Mouse (Mus musculus): Measurements from ENCODE around the gene Marc2. TPM values are rescaled to one million over a fixed set of nuclear protein-coding genes. Genes with fewer than 3 reads are reported as not detected.

Marc2 gene
- polyA plus RNA-seq, 1 experiment from 2014 or later: 197 TPM

- no peaks in the 10 kb centered on the region for H3K9me3 ChIP-seq (ENCODE audit: control insufficient read depth, low read length)
- no peak overlapping the region for H3K9ac ChIP-seq (ENCODE audit: low read length)
- H3K27ac ChIP-seq (replicated peaks): no peak overlapping the region; the same call in 1 of the 2 replicates
- peak; percentile 96 for ATAC-seq (ENCODE audit: low FRiP score, low TSS enrichment)
- WGBS: 21% methylated on average over 31 of the region's 31 CpGs
- no peaks in the 10 kb centered on the region for H3K27me3 ChIP-seq (ENCODE audit: control insufficient read depth, insufficient read depth, low read length)
- H3K4me3 ChIP-seq (ENCODE audit: low read depth, low read length): no peak overlapping the region
- DNase-seq (ENCODE audit: low spot score): peak; percentile 89
- TF ChIP-seq EP300 (optimal IDR thresholded peaks at IDR 0.05) (no peak), CTCF (IDR thresholded peaks at IDR 0.05; ENCODE audit: low read depth) (peak; percentile 90)
- H3K4me2 ChIP-seq (replicated peaks; ENCODE audit: low read depth): peak overlapping the region; percentile 8; the same call in 1 of the 2 replicates
- H3K36me3 ChIP-seq (ENCODE audit: control insufficient read depth, insufficient read depth, low read length): no peaks in the 10 kb centered on the region
- 0 out of 2 replicates have a peak, but pooled peaks cover 2% of the 10 kb centered on the region for H3K4me1 ChIP-seq (replicated peaks; ENCODE audit: control insufficient read depth, insufficient read depth)
These were observed 5.7 kb upstream of the Marc2 start for GRCm38 (mm10) chr1:184851741-184852618.

GRCm38 (mm10) chr1:184851166-184851565 is 4.9 kb upstream of the Marc2 start:
- Histone ChIP-seq H3K4me1 (replicated peaks; ENCODE audit: control insufficient read depth, insufficient read depth) (peaks cover 6% of the 10 kb centered on the region; the same call in 1 of the 2 replicates), H3K27me3 (ENCODE audit: control insufficient read depth, insufficient read depth, low read length) (no peaks in the 10 kb centered on the region), H3K27ac (replicated peaks) (no peak overlapping the region; the same call in 1 of the 2 replicates), H3K36me3 (ENCODE audit: control insufficient read depth, insufficient read depth, low read length) (no peaks in the 10 kb centered on the region), H3K4me2 (replicated peaks; ENCODE audit: low read depth) (no peak overlapping the region), H3K4me3 (ENCODE audit: low read depth, low read length) (no peak overlapping the region), H3K9me3 (ENCODE audit: control insufficient read depth, low read length) (no peaks in the 10 kb centered on the region), H3K9ac (ENCODE audit: low read length) (no peak overlapping the region)
- DNase-seq (ENCODE audit: low spot score): no peak
- WGBS: 52% methylated on average over 7 of the region's 7 CpGs
- no peak for ATAC-seq (ENCODE audit: low FRiP score, low TSS enrichment)
- no peak for TF ChIP-seq CTCF (IDR thresholded peaks at IDR 0.05; ENCODE audit: low read depth)
- TF ChIP-seq EP300 (optimal IDR thresholded peaks at IDR 0.05): no peak

DNA sequence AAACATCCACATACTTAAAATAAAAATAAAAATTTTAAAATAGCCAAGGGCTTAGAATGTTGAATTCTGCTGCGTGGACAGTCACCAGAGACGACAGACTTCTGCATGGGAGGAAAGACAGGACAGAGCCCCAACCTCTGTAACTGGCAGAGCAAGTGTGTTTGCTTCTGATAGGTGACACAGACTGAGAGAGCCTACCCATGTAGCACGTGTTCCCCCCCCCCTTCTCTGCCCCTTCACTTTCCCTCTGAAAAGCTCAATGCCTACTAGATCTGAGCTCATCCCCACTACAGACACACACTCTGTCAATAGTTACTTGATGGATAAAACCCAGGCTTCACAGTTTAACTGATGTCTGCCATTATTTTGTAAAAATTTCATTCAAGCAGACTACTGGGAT is 722 bp upstream of the Marc2 start:
- TF ChIP-seq EP300 (optimal IDR thresholded peaks at IDR 0.05) (no peak), CTCF (IDR thresholded peaks at IDR 0.05; ENCODE audit: low read depth) (no peak)
- H3K36me3 ChIP-seq (ENCODE audit: control insufficient read depth, insufficient read depth, low read length): no peaks in the 10 kb centered on the region
- DNase-seq (ENCODE audit: low spot score): no peak
- no peak overlapping the region for H3K9ac ChIP-seq (ENCODE audit: low read length)
- no peak for ATAC-seq (ENCODE audit: low FRiP score, low TSS enrichment)
- H3K4me2 ChIP-seq (replicated peaks; ENCODE audit: low read depth): peak overlapping the region; percentile 86
- WGBS: 35% methylated on average over 3 of the region's 3 CpGs
- H3K4me1 ChIP-seq (replicated peaks; ENCODE audit: control insufficient read depth, insufficient read depth): peaks cover 11% of the 10 kb centered on the region
- H3K9me3 ChIP-seq (ENCODE audit: control insufficient read depth, low read length): no peaks in the 10 kb centered on the region
- H3K27ac ChIP-seq (replicated peaks): no peak overlapping the region
- no peak overlapping the region for H3K4me3 ChIP-seq (ENCODE audit: low read depth, low read length)
- H3K27me3 ChIP-seq (ENCODE audit: control insufficient read depth, insufficient read depth, low read length): no peaks in the 10 kb centered on the region

DNA sequence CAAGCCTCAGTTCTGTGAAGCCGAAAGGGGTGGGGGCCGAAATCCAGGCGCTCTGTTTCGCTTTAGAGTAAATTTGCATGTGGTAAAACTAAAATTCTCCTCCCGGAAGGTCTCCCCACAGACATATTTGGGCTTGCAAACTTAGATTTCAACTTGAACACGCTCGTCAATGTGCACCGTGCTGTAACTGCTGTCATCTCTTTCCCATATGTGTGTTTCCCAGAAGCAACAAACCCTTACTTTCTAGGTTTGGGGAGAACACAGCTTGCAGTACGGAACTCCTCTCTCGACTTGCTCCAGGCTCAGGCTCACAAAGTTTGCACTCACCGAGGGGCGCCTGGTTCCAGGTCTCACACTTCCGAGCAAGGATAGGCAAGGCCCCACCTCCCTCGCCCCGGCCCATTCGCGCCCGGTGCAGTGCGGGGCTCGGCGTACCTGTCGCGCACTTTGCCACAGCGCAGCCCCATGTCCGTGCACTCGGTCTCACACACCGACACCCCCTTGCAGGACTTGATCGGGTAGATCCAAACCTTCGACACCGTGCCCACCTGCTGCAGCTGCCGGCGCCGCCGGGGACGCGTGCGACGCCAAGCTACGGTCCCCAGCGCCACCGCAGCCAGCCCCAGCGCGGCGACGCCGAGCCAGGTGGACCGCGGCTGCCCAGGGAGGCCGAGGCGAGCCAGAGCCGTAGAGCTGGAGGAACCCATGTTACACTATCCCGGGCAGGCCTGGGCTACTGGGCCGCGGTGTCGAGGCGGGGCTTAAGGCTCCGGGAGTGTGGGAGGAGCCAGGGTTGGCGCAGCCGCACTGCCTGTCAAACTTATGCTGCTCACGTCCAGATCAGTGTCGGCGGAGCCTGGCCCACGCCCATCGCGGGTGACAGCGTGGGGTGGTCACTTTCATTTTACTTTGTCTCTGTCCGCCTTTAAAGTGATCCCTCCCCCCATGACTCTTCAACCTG is 860 bp downstream of the Marc2 start:
- Histone ChIP-seq H3K4me2 (replicated peaks; ENCODE audit: low read depth) (peak overlapping the region; percentile 86), H3K9ac (ENCODE audit: low read length) (peak overlapping the region; percentile 90), H3K9me3 (ENCODE audit: control insufficient read depth, low read length) (no peaks in the 10 kb centered on the region), H3K4me3 (ENCODE audit: low read depth, low read length) (peak overlapping the region; percentile 78), H3K4me1 (replicated peaks; ENCODE audit: control insufficient read depth, insufficient read depth) (peaks cover 11% of the 10 kb centered on the region), H3K36me3 (ENCODE audit: control insufficient read depth, insufficient read depth, low read length) (no peaks in the 10 kb centered on the region; the same call in 1 of the 2 replicates), H3K27me3 (ENCODE audit: control insufficient read depth, insufficient read depth, low read length) (no peaks in the 10 kb centered on the region), H3K27ac (replicated peaks) (peak overlapping the region; percentile 96)
- peak; percentile 93 for DNase-seq (ENCODE audit: low spot score)
- under 1% methylated on average over 64 of the region's 67 CpGs for WGBS
- TF ChIP-seq CTCF (IDR thresholded peaks at IDR 0.05; ENCODE audit: low read depth) (no peak), EP300 (optimal IDR thresholded peaks at IDR 0.05) (no peak)
- peak; percentile 95 for ATAC-seq (ENCODE audit: low FRiP score, low TSS enrichment)

- Histone ChIP-seq H3K9ac (ENCODE audit: low read length) (peak overlapping the region; percentile 90), H3K4me2 (replicated peaks; ENCODE audit: low read depth) (peak overlapping the region; percentile 86), H3K27ac (replicated peaks) (peak overlapping the region; percentile 96), H3K4me1 (replicated peaks; ENCODE audit: control insufficient read depth, insufficient read depth) (peaks cover 11% of the 10 kb centered on the region), H3K4me3 (ENCODE audit: low read depth, low read length) (peak overlapping the region; percentile 78), H3K9me3 (ENCODE audit: control insufficient read depth, low read length) (no peaks in the 10 kb centered on the region), H3K36me3 (ENCODE audit: control insufficient read depth, insufficient read depth, low read length) (no peaks in the 10 kb centered on the region; the same call in none of the 2 replicates), H3K27me3 (ENCODE audit: control insufficient read depth, insufficient read depth, low read length) (no peaks in the 10 kb centered on the region)
- no peak for ATAC-seq (ENCODE audit: low FRiP score, low TSS enrichment)
- 16% methylated on average over 15 of the region's 15 CpGs for WGBS
- DNase-seq (ENCODE audit: low spot score): peak; percentile 62
- peak; percentile 54 for TF ChIP-seq CTCF (IDR thresholded peaks at IDR 0.05; ENCODE audit: low read depth)
- no peak for TF ChIP-seq EP300 (optimal IDR thresholded peaks at IDR 0.05)
These were observed 1.8 kb downstream of the Marc2 start for GRCm38 (mm10) chr1:184844326-184845066.

Data from stomach, postnatal 0 days (tissue).